Mouse (Mus musculus): Measurements from ENCODE around the gene Cpeb3.

DNA sequence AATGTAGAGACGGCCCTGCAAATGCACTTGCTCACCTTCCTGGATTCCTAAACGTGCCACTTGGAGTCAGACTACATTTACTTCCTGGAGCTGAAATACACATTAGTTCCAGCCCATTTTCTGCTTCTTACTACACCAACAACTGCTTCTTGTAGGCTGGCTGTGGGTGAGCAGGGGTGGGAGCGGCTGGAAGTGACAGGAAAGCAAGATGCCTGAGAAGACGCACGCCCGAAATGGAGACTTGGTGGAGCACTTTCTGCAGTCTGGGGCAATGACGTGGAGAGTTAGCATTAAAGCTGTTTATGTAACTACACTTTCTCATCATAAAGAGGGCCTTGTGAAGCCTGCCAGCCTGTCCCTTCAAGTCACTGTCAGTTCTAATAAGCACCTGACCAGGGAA lies 132.7 kb downstream of the Cpeb3 start:
- TF ChIP-seq POLR2A (IDR thresholded peaks at IDR 0.05; ENCODE audit: control insufficient read depth, low read depth, low read length) (no peak), CTCF (IDR thresholded peaks at IDR 0.05; ENCODE audit: control insufficient read depth, insufficient read depth, insufficient replicate concordance, low read depth, low read length) (no peak)
